Mouse (Mus musculus) layer of hippocampus, postnatal 36 days (tissue): ENCODE results near the gene Nfs1. TPM values are rescaled to one million over a fixed set of nuclear protein-coding genes. Genes with fewer than 3 reads are reported as not detected.
"Not testable (repeated sequence)": the region's sequence is repeated elsewhere in the genome, so short reads cannot be mapped to it uniquely, and the experiment has no call there.

Experiments used
- DNase-seq, 2 experiments: peaks; one replicate each; pipeline ENCODE4 v3.0.0; 2022
- total RNA-seq, 2 experiments: library from RNA; stranded (reverse); gene quantifications; 2 replicates each; pipeline ENCODE4 v1.2.3; 2021

The Nfs1 gene
- total RNA-seq = 10 to 100 TPM; 41.5 to 45.7 TPM

DNA sequence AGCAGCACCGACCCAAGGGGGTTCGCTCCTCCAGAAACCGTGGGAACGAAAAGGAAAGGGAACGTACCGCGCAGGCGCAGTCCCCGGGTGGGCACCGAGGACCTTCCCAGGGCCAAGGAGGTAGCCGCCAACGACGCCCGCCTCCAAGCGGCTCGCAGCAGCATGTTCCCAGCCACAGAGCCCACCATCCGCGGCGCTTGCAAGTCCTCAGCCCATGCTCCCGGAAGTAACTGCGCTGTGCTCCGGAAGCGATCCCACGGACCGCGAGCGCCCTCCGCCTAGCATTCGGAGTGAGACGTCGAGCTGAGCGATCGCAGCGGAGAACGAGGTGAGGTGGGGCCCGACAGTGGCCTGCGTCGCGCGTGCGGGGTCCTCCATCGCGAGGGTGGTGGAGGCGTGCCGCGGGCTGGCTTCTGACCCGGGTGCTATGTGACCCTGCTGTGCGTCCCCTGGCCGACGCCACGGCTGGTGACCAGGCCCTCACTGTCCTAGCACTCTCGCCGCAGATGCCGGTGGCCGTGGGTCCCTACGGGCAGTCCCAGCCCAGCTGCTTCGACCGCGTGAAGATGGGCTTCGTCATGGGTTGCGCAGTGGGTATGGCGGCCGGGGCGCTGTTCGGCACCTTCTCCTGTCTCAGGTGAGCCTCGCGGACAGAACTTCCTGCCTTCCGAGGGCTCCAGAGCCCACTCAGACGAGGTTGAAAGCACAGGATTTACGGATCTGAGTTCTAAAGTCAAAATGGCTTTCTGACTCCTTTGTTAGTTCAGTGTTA, at the start of gene Nfs1, which contains the start of gene Romo1:
Nfs1 (minus strand) TSS at position 234 of the 772 bp plus-strand sequence.
Romo1 (plus strand) TSS at position 87 of the 772 bp plus-strand sequence.
- peak; percentile 90 to 93 for DNase-seq

DNA sequence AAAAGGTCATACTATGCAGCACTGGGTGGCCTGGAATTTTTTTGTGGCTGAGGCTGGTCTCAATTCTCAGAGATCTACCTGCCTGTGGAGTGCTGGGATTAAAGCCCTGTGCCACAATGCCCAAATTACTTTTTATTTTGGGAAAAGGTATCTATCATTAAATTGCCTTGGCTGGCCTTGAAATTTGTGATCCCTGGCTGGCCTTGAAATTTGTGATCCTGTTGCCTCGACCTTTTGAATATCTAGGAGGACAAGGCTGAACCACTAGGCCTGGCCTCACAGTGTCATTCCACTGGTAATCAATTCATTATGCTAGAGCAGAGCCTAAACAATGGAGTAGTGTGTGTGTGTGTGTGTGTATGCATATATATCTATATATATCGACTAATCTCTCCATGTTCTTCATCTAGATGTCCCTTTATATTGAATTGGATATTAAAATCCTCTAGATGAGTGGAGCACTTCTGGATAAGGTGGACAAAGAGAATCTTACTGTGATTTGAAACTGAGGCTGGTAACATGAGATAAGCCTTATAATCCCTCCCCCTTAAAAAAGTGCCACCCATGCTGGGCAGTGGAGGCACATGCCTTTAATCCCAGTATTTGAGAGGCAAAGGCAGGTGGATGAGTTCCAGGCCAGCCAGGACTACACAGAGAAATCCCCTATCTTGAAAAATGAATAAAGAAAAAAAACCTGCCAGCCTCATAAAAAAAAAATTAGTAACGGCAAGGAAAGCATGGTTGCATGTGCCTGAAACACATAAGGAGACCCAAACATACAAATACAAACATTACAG, 49.3 kb upstream of the Nfs1 start:
- DNase-seq = no peak

GRCm38 (mm10) chr2:156192068-156192467, 48.1 kb upstream of the Nfs1 start:
- no peak for DNase-seq

DNA sequence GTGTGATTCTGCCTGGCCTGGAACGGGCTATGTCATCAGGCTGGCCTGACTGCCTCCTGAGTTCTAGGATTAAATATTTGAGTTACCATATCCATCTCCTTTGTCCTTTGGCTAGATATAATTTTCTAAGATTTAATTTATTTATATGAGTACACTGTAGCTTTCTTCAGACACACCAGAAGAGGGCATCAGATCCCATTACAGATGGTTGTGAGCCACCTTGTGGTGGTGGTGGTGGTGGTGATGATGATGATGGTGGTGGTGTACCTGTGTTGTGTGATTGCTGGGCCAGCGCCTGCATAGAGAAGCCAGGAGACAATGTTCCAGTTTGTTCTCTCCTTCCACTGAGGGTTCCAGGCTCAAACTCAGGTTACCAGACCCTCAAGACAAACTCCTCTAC, 47.6 kb upstream of the Nfs1 start:
- DNase-seq = no peak

GRCm38 (mm10) chr2:156190004-156190896, 46.3 kb upstream of the Nfs1 start:
- DNase-seq = no peak

GRCm38 (mm10) chr2:156189241-156189640, 45.3 kb upstream of the Nfs1 start:
- DNase-seq = not testable (repeated sequence)

- no peak for DNase-seq
These were observed 37.6 kb upstream of the Nfs1 start for GRCm38 (mm10) chr2:156181592-156181991.

- no peak for DNase-seq
These were observed 37.0 kb upstream of the Nfs1 start for GRCm38 (mm10) chr2:156180824-156181590.

GRCm38 (mm10) chr2:156180094-156180821, 36.3 kb upstream of the Nfs1 start, which contains the start of gene Rbm39:
TSS of gene Rbm39 (minus strand) at chr2:156180238.
- DNase-seq = peak; percentile 100

GRCm38 (mm10) chr2:156179796-156180093, 35.8 kb upstream of the Nfs1 start:
- DNase-seq = no peak

GRCm38 (mm10) chr2:156179046-156179795, 35.2 kb upstream of the Nfs1 start:
- DNase-seq = peak; percentile 66 to 73

GRCm38 (mm10) chr2:156177651-156178050, 33.7 kb upstream of the Nfs1 start:
- no peak for DNase-seq

- no peak for DNase-seq
These were observed 33.1 kb upstream of the Nfs1 start for GRCm38 (mm10) chr2:156177079-156177478.

GRCm38 (mm10) chr2:156166557-156166956, 22.6 kb upstream of the Nfs1 start:
- no peak for DNase-seq

- DNase-seq = no peak
These were observed 21.5 kb upstream of the Nfs1 start for GRCm38 (mm10) chr2:156165478-156165877.

GRCm38 (mm10) chr2:156151538-156151937, 7.6 kb upstream of the Nfs1 start:
- DNase-seq = no peak

GRCm38 (mm10) chr2:156147316-156147915, 3.4 kb upstream of the Nfs1 start:
- DNase-seq = no peak

DNA sequence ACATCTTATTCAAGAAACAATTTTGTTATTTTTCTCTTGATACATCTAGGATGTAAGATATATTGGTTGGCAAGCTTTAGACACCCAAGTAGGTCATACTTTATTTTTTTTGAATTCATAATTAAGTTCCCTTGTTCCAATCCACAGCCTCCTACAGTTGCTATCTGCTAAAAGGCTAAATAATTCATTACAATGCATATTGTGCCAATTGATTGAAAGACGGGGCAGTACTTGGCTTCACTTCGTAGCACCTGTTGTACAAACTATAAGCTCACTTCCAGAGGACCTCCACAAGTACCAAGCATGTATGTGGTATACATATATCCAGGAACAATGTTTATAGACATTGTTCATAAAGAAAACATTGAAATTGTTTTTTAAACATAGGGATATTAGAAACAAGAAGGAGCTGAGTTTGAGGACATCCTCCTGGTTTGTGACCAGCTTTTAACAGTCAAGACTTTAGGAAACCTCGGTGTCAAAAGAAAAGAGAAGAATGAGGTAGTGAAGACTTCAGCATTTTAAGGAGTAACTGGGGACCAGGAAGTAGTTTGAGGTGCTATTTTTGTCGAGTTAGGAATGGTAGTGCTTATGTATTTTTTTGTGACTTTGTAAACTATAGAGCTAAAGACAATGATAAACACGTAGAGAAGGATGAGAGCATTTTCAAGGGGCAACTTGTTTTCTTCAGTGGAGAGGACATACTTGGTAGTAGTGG, 2.4 kb upstream of the Nfs1 start:
- DNase-seq = no peak

- DNase-seq = no peak
These were observed 1.6 kb upstream of the Nfs1 start for GRCm38 (mm10) chr2:156145486-156146130.
